Mouse (Mus musculus) CD4-positive, CD25-positive, alpha-beta regulatory T cell, adult 4 months (primary cell): Measurements from ENCODE around the gene Cib1. TPM values are rescaled to one million over a fixed set of nuclear protein-coding genes. Genes with fewer than 3 reads are reported as not detected.

Experiments used
- ATAC-seq: one replicate; pipeline ENCODE4 v1.8.0; 2017
- polyA plus RNA-seq, 2 experiments: library from polyadenylated mRNA; unstranded; fragments of 100-300 nt; shearing (Covaris generic); gene quantifications; one replicate each; pipeline ENCODE4 v1.2.1; 2017

Gene Cib1
- polyA plus RNA-seq, 2 experiments from 2014 or later: 86.5 to 98.1 TPM

GRCm38 (mm10) chr7:80200588-80200945, 32.0 kb downstream of the Cib1 start:
- ATAC-seq: no peak

- no peak for ATAC-seq
Measured at GRCm38 (mm10) chr7:80199851-80200587, 32.6 kb downstream of the Cib1 start.

DNA sequence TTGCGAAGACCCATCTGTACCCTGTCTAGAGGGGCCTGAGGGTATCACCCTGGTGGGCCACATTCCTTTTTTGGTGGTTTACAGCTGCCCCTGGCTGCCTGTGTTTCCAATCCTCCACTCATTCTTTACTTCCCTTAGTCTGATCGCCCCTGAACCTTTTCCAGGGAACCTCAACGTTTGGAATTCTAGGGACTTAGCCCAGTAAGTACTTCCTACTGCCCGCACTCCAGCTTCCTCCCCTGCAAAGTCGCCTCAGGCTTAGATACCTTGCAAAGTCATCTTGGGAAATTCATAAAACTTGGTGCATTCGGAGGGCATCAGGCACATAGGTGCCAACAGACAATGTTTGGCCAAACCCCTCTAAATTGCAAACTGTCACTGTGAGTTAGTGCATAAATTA, 33.3 kb downstream of the Cib1 start:
- ATAC-seq: no peak

DNA sequence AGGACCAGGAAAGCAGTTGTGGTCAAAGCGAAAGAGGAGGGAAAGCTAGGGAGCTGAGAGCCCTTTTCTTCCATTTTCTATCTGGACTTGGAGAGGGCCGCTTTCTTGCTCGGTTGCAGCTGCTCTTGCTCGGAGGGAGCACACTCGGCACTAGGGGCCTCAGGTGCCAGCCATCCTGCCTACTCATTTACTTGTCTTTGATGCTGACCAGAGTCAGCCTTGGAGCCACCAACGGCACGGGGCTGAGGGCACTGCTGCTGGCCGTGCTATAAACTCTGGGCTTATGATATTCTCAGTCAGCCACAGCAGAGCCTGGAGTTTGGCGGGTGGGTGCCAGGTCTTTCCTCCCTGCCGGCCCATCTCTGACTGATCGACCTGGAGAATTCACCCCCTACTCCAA, 33.8 kb downstream of the Cib1 start:
- ATAC-seq: no peak

GRCm38 (mm10) chr7:80197941-80198778, 34.5 kb downstream of the Cib1 start:
- ATAC-seq: peak; percentile 86

- ATAC-seq: no peak
Measured at GRCm38 (mm10) chr7:80197371-80197770, 35.2 kb downstream of the Cib1 start.

DNA sequence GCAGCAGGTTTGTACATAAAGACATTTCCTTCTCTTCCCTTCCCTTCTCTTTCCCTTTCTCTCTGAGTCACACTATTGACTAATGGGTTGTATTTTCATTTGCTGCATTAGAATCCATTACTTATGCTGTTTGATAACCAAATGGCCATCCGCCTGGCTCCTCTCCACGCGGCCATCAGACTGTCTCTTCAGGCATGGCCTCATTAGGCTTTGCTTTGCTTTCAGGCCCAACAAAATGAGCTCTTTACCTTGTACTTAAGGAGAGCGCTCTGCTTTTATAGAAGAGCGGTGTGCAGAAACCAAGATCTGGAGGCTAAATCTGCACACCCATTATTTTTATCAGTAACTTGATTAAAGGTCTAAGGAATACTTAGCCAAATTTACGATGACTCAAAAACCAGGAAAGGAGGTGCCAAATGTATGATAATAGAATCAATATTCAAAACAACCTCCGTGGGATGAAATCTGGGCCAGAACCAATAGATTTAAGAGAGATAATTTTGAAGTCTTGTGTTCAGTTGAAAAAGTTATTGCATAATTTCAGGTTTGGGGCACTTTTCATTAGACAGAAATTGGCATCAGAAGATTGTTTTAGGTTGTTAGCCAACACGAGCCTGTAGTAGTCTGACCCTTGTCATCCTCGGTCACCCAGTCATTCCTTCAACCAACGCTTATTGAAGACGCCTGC, 36.9 kb downstream of the Cib1 start:
- ATAC-seq: no peak

- no peak for ATAC-seq
Measured at GRCm38 (mm10) chr7:80195146-80195545, 37.5 kb downstream of the Cib1 start.

- ATAC-seq: no peak
Measured at GRCm38 (mm10) chr7:80193941-80194739, 38.5 kb downstream of the Cib1 start.

GRCm38 (mm10) chr7:80192226-80193061, 40.2 kb downstream of the Cib1 start:
- ATAC-seq: peak; percentile 82

GRCm38 (mm10) chr7:80191455-80191854, 41.2 kb downstream of the Cib1 start:
- no peak for ATAC-seq

GRCm38 (mm10) chr7:80189147-80189933, 43.3 kb downstream of the Cib1 start:
- no peak for ATAC-seq

DNA sequence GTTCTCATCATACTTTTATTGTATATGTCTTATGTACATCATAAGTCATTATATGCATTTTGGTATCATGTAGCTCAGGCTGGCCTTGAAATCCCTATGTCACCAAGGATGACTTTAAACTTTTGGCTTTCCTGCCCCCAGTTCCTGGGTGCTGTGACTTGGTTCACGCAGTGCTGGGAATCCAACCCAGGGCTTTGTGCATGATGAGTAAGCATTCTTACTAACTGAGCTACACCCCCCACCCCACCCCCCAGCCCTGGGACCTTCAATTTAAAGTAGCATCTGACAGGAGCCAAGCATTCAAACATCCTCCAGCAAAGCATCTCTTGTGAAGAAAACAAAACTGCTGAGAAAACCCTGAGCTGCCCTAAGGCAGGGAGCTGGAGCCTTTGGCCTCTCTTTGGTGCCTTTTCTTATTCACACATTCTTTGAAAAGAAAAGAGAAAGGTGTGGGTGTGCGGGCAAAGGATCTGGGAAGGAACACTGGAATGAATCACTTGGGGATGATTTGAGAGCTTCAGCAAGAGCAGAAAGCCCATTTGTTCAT, 44.0 kb downstream of the Cib1 start:
- no peak for ATAC-seq

- no peak for ATAC-seq
Measured at GRCm38 (mm10) chr7:80187501-80187900, 45.1 kb downstream of the Cib1 start.

- ATAC-seq: peak; percentile 20
Measured at GRCm38 (mm10) chr7:80186531-80187296, 45.9 kb downstream of the Cib1 start, which contains the start of gene Sema4b. TSS of gene Sema4b (plus strand) at chr7:80186841.

- ATAC-seq: no peak
Measured at GRCm38 (mm10) chr7:80186021-80186420, 46.6 kb downstream of the Cib1 start.

DNA sequence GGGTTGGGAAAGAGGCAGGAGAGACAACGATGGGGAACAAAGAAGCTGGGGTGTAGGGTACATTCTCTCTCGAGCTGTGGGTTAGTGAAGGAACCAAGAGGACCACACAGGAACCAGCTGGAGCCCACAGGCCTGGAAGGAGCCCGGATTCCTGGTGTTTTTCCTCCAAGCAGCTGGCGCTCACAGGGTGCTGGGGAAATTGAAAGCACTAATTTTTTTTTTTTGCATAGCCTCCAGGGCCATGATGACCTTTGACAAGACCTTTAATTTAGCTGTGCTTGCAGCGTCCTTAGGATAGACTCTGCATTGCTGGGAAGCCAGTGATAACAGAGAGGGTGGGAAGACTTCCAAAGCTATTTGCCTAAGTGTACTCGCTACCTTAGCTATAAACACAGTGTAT, 47.6 kb downstream of the Cib1 start:
- no peak for ATAC-seq

- no peak for ATAC-seq
Measured at GRCm38 (mm10) chr7:80184551-80184950, 48.1 kb downstream of the Cib1 start.

DNA sequence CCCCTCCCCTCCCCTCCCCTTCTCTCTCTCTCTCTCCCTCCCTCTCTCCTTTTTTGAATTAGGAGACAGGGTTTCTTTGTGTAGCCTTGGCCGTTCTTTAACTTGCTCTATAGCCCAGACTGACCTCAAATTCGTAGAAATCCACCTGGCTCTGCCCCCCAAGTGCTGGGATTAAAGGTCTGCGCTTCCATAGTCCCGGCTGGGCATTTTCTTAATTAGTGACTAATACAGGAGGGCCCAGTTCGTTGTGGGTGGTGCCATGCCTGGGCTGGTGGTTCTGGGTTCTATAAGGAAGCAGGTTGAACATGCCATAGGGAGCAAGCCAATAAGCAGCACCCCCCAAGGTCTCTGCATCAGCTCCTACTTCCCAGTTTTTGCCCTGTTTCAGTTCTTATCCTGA, 48.6 kb downstream of the Cib1 start:
- no peak for ATAC-seq

- peak; percentile 33 for ATAC-seq
Measured at GRCm38 (mm10) chr7:80183466-80183865, 49.1 kb downstream of the Cib1 start.
